Mouse (Mus musculus) testis, postnatal 14 days (tissue): ENCODE measurements around the gene Fmo5.

Experiments
- DNase-seq: peaks from one replicate; pipeline ENCODE4 v3.0.0; 2021; ENCODE audit warnings: low spot score

Gene Fmo5

GRCm38 (mm10) chr3:97631258-97631860 lies 2.8 kb downstream of the Fmo5 start:
- DNase-seq: no peak

- DNase-seq: no peak
Measured at GRCm38 (mm10) chr3:97633456-97633855, 4.9 kb downstream of the Fmo5 start.

- DNase-seq: no peak
Measured at GRCm38 (mm10) chr3:97634288-97634761, 5.7 kb downstream of the Fmo5 start.

- no peak for DNase-seq
Measured at GRCm38 (mm10) chr3:97641396-97641795, 12.8 kb downstream of the Fmo5 start.

- DNase-seq: no peak
Measured at GRCm38 (mm10) chr3:97642001-97642400, 13.4 kb downstream of the Fmo5 start.

- no peak for DNase-seq
Measured at GRCm38 (mm10) chr3:97648518-97648917, 19.9 kb downstream of the Fmo5 start.

GRCm38 (mm10) chr3:97649022-97649421 lies 20.4 kb downstream of the Fmo5 start:
- no peak for DNase-seq

GRCm38 (mm10) chr3:97649469-97649868 lies 20.9 kb downstream of the Fmo5 start:
- no peak for DNase-seq

GRCm38 (mm10) chr3:97651604-97652003 lies 23.0 kb downstream of the Fmo5 start:
- no peak for DNase-seq

GRCm38 (mm10) chr3:97653781-97654180 lies 25.2 kb downstream of the Fmo5 start:
- DNase-seq: no peak

GRCm38 (mm10) chr3:97654901-97655300 lies 26.3 kb downstream of the Fmo5 start:
- DNase-seq: no peak

GRCm38 (mm10) chr3:97657655-97658411 lies 29.2 kb downstream of the Fmo5 start, which contains the start of gene Prkab2:
Gene Prkab2, plus strand, starts transcription at chr3:97658193.
- DNase-seq: peak; percentile 99

- peak; percentile 79 for DNase-seq
Measured at GRCm38 (mm10) chr3:97658426-97659193, 30.0 kb downstream of the Fmo5 start.

- DNase-seq: no peak
Measured at GRCm38 (mm10) chr3:97659746-97660145, 31.1 kb downstream of the Fmo5 start.

GRCm38 (mm10) chr3:97661206-97661605 lies 32.6 kb downstream of the Fmo5 start:
- no peak for DNase-seq

GRCm38 (mm10) chr3:97665525-97665924 lies 36.9 kb downstream of the Fmo5 start:
- no peak for DNase-seq

GRCm38 (mm10) chr3:97666154-97666553 lies 37.5 kb downstream of the Fmo5 start:
- DNase-seq: no peak

- DNase-seq: no peak
Measured at GRCm38 (mm10) chr3:97667093-97667675, 38.6 kb downstream of the Fmo5 start.

- no peak for DNase-seq
Measured at GRCm38 (mm10) chr3:97674644-97675110, 46.1 kb downstream of the Fmo5 start, which contains the start of gene Gm17651. Gene Gm17651, minus strand, starts transcription at chr3:97674694.

GRCm38 (mm10) chr3:97676126-97676525 lies 47.5 kb downstream of the Fmo5 start:
- DNase-seq: no peak

GRCm38 (mm10) chr3:97678416-97678815 lies 49.8 kb downstream of the Fmo5 start:
- DNase-seq: no peak
